In the genomic region with DNA sequence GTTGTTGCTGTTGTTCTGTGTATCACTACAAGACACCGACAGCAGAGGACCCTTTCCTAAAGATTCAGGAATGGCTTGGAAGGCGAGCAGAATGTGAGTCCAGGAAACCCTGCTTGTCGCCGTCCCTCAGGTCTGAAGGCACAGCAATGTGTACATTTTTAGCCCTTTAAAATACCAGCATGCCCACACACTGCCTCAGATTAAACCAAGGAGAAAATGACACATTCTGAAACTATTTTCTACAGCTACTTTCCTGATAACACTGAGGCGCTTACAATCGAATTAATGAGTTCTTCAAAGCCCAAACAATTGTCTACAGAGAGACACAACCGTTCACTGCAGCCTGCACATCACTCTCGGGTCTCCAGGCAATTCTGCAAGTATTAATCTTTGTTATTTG, we compare ENCODE assay signal across 19 mouse cellular contexts.
A peak's percentile ranks its signal among the peaks of the same experiment; 100 is the strongest.
DNase-seq lines count a peak whose midpoint lies in the region; ATAC-seq and TF ChIP-seq lines count a peak whose summit lies in the region.
"Had no signal": no experiment of that assay in that cellular context is flagged by ENCODE, and none has a peak within 500 bp of the region (broad histone marks: within the 10 kb centered on the region; RNA-seq: fewer than 3 reads in every experiment).

No protein-coding gene starts in this region.

- intact Hi-C loops in heart, postnatal 14 days (cut with DNase I), result no loop called here

- H3K4me3 ChIP-seq in heart, embryonic 14.5 days (ENCODE audit: control insufficient read depth in 1 of 2, insufficient read depth in 1 of 2, low read depth in 1 of 2, low read length in 2 of 2), result no peak overlapping the region
- H3K4me3 ChIP-seq in MEL (ENCODE audit: control insufficient read depth in 1 of 2, insufficient read depth in 1 of 2, low read depth in 2 of 2, low read length in 2 of 2) (peak overlapping the region; percentile 76 to 81), macrophage (ENCODE audit: inconsistent target) (no peak overlapping the region)
- H3K4me3 ChIP-seq: embryonic facial prominence, embryonic 13.5 days; heart, embryonic 15.5 days; kidney, embryonic 15.5 days; limb, embryonic 15.5 days; neural tube, embryonic 15.5 days had no signal

- no peak for TF ChIP-seq POLR2A in MEL (IDR thresholded peaks at IDR 0.05; ENCODE audit: control insufficient read depth in 1 of 2, insufficient read depth in 1 of 2, low read depth in 1 of 2, low read length in 2 of 2, poor library complexity in 1 of 2)

- TF ChIP-seq CTCF in MEL (IDR thresholded peaks at IDR 0.05 in 2 of 3, conservative IDR thresholded peaks at IDR 0.05 in 1 of 3; ENCODE audit: control insufficient read depth in 1 of 3, insufficient read depth in 1 of 3, low read depth in 2 of 3, low read length in 3 of 3, poor library complexity in 1 of 3, severe bottlenecking in 1 of 3), result no peak

- no peak for DNase-seq in heart, postnatal 14 days
- peak; percentile 31 for DNase-seq in retina, postnatal 1 day
- no peak for DNase-seq in retina, embryonic 14.5 days (ENCODE audit: low spot score)
- peak; percentile 35 for DNase-seq in MEL (ENCODE audit: low read depth, low spot score)
- DNase-seq in spleen, postnatal 14 days (ENCODE audit: low spot score in 2 of 2), result no peak
- DNase-seq in cerebellum, postnatal 25 days, result no peak
- DNase-seq: adrenal gland, postnatal 25 days; cerebellum, adult 8-10 months; gastrocnemius, postnatal 14 days; layer of hippocampus, postnatal 36 days; lung, postnatal 4 days had no signal

- no peak for TF ChIP-seq EP300 in MEL (IDR thresholded peaks at IDR 0.05; ENCODE audit: low read depth in 1 of 2, low read length in 2 of 2)

- H3K79me2 ChIP-seq in MEL (ENCODE audit: control insufficient read depth, insufficient read depth, low read length, poor library complexity) (peaks cover 2% of the 10 kb centered on the region; the same call in 1 of the 2 replicates), macrophage (ENCODE audit: inconsistent target) (peaks cover 99% of the 10 kb centered on the region)

- no peak overlapping the region for H3K27ac ChIP-seq in heart, embryonic 14.5 days (replicated peaks in 1 of 2; ENCODE audit: control insufficient read depth in 1 of 2, insufficient read depth in 1 of 2, low read depth in 2 of 2, low read length in 2 of 2)
- H3K27ac ChIP-seq in MEL (ENCODE audit: control insufficient read depth, low read depth, low read length), result peak overlapping the region; percentile 45
- 0 out of 2 replicates have a peak overlapping the region, but pooled peaks have one; percentile 1 for H3K27ac ChIP-seq in macrophage
- H3K27ac ChIP-seq: embryonic facial prominence, embryonic 13.5 days; heart, embryonic 15.5 days; kidney, embryonic 15.5 days; limb, embryonic 15.5 days; neural tube, embryonic 15.5 days had no signal

- H3K27me3 ChIP-seq in heart, embryonic 14.5 days (ENCODE audit: control insufficient read depth, insufficient read depth, low read length), result no peaks in the 10 kb centered on the region
- H3K27me3 ChIP-seq in MEL (ENCODE audit: control insufficient read depth in 1 of 2, insufficient read depth in 2 of 2, low read length in 2 of 2), result no peaks in the 10 kb centered on the region
- H3K27me3 ChIP-seq: embryonic facial prominence, embryonic 13.5 days; heart, embryonic 15.5 days; kidney, embryonic 15.5 days; neural tube, embryonic 15.5 days had no signal

- 23% methylated on average over 8 of the region's 8 CpGs for WGBS in heart, embryonic 14.5 days
- whole genome bisulfite sequencing in macrophage (ENCODE audit: missing documents), result 92% methylated on average over 8 of the region's 8 CpGs

- H3K36me3 ChIP-seq in heart, embryonic 14.5 days (ENCODE audit: control insufficient read depth, insufficient read depth, low read length), result no peaks in the 10 kb centered on the region
- H3K36me3 ChIP-seq in MEL (ENCODE audit: control insufficient read depth in 1 of 2, insufficient read depth in 2 of 2, low read length in 2 of 2) (peaks cover 0 to 12% of the 10 kb centered on the region in 2 experiments; a peak in 2 of 4 replicates), macrophage (ENCODE audit: inconsistent target) (no peaks in the 10 kb centered on the region)
- H3K36me3 ChIP-seq: embryonic facial prominence, embryonic 13.5 days; heart, embryonic 15.5 days; kidney, embryonic 15.5 days; limb, embryonic 15.5 days; neural tube, embryonic 15.5 days had no signal

- no peak overlapping the region for H3K9ac ChIP-seq in heart, embryonic 14.5 days (ENCODE audit: low read length)
- peak overlapping the region; percentile 69 for H3K9ac ChIP-seq in MEL (ENCODE audit: control insufficient read depth, low read depth, low read length, poor library complexity, severe bottlenecking)
- H3K9ac ChIP-seq: embryonic facial prominence, embryonic 13.5 days; heart, embryonic 15.5 days; kidney, embryonic 15.5 days; limb, embryonic 15.5 days; neural tube, embryonic 15.5 days had no signal

- H3K4me1 ChIP-seq in heart, embryonic 14.5 days (ENCODE audit: control insufficient read depth in 2 of 2, insufficient read depth in 2 of 2, low read length in 2 of 2), result peaks cover 8 to 16% of the 10 kb centered on the region in 2 experiments; a peak in 3 of 4 replicates
- peaks cover 6 to 21% of the 10 kb centered on the region in 2 experiments for H3K4me1 ChIP-seq in MEL (ENCODE audit: control insufficient read depth in 1 of 2, insufficient read depth in 2 of 2, low read length in 2 of 2)

- H3K4me2 ChIP-seq in heart, embryonic 14.5 days (ENCODE audit: low read length), result peak overlapping the region; percentile 27
- H3K4me2 ChIP-seq: embryonic facial prominence, embryonic 13.5 days; heart, embryonic 15.5 days; kidney, embryonic 15.5 days; limb, embryonic 15.5 days; midbrain, embryonic 11.5 days; neural tube, embryonic 15.5 days had no signal

- no peak for ATAC-seq in heart, embryonic 14.5 days (ENCODE audit: insufficient number of reproducible peaks, insufficient read depth, low FRiP score, low read depth)

- TF ChIP-seq RAD21 in MEL (IDR thresholded peaks at IDR 0.05; ENCODE audit: low read depth, low read length), result no peak

- H3K9me3 ChIP-seq in heart, embryonic 14.5 days (ENCODE audit: control insufficient read depth, low read length), result no peaks in the 10 kb centered on the region
- H3K9me3 ChIP-seq in MEL (replicated peaks; ENCODE audit: insufficient read depth, low read length), result no peaks in the 10 kb centered on the region
- H3K9me3 ChIP-seq: embryonic facial prominence, embryonic 13.5 days; heart, embryonic 15.5 days; kidney, embryonic 15.5 days; limb, embryonic 15.5 days; neural tube, embryonic 15.5 days had no signal

TF ChIP-seq in MEL, 35 proteins besides CTCF, POLR2A, EP300 and RAD21:
- TF ChIP-seq ETS1 (IDR thresholded peaks at IDR 0.05; ENCODE audit: low read depth, low read length), result no peak
- TF ChIP-seq MAX (IDR thresholded peaks at IDR 0.05; ENCODE audit: low read length), result no peak
- no peak for TF ChIP-seq BHLHE40 (IDR thresholded peaks at IDR 0.05; ENCODE audit: borderline replicate concordance, low read depth, low read length)
- TF ChIP-seq MXI1 (IDR thresholded peaks at IDR 0.05; ENCODE audit: low read depth, low read length), result peak; percentile 71
- no peak for TF ChIP-seq TBP (IDR thresholded peaks at IDR 0.05; ENCODE audit: low read depth, low read length)
- TF ChIP-seq USF1 (IDR thresholded peaks at IDR 0.05; ENCODE audit: low read depth, low read length), result no peak
- no peak for TF ChIP-seq USF2 (IDR thresholded peaks at IDR 0.05; ENCODE audit: borderline replicate concordance in 1 of 2, insufficient read depth in 1 of 2, low read depth in 1 of 2, low read length in 2 of 2)
- TF ChIP-seq RCOR1 (IDR thresholded peaks at IDR 0.05; ENCODE audit: low read depth, low read length), result 0 out of 2 replicates have a peak, but pooled peaks have one; percentile 4
- no peak for TF ChIP-seq MYC (IDR thresholded peaks at IDR 0.05; ENCODE audit: low read depth, low read length)
- TF ChIP-seq SIN3A (IDR thresholded peaks at IDR 0.05; ENCODE audit: low read length), result peak; percentile 61; the same call in 1 of the 2 replicates
- no peak for TF ChIP-seq MEF2A (IDR thresholded peaks at IDR 0.05; ENCODE audit: extremely low read depth, insufficient replicate concordance, low read depth, low read length, poor library complexity, severe bottlenecking)
- TF ChIP-seq MYB (IDR thresholded peaks at IDR 0.05; ENCODE audit: low read depth, low read length), result no peak
- TF ChIP-seq ZC3H11A (IDR thresholded peaks at IDR 0.05; ENCODE audit: low read depth, low read length), result no peak

Comparison
In these comparisons a context has a peak if more than half of its experiments do, and no peak if none do; other contexts are left out.
1. DNase-seq: peak in retina, postnatal 1 day (single experiment) and MEL (single experiment); none in heart, postnatal 14 days (0 of 2), retina, embryonic 14.5 days (single experiment), spleen, postnatal 14 days (0 of 2) and cerebellum, postnatal 25 days (0 of 2).
2. H3K27ac ChIP-seq: peak in MEL (single experiment) and macrophage (single experiment); none in heart, embryonic 14.5 days (0 of 2).
3. H3K4me3 ChIP-seq: peak in MEL (2 of 2); none in heart, embryonic 14.5 days (0 of 2) and macrophage (single experiment).